Mouse (Mus musculus) myocyte (in vitro differentiated cells): Measurements from ENCODE around the gene Wnt7b.

Experiments
- CEBPB ChIP-seq: IDR thresholded peaks from 2 replicates; pipeline ENCODE4 v1.6.1; 2011; ENCODE audit warnings: mild to moderate bottlenecking, moderate library complexity; ENCODE audit not compliant: poor library complexity, insufficient read depth, severe bottlenecking
- E2F4 ChIP-seq: IDR thresholded peaks from one replicate; pipeline ENCODE4 v1.6.1; 2011; ENCODE audit warnings: mild to moderate bottlenecking, control low read depth, moderate library complexity; ENCODE audit not compliant: insufficient read depth
- MAX ChIP-seq: IDR thresholded peaks from one replicate; pipeline ENCODE4 v1.6.1; 2011; ENCODE audit warnings: low read depth, mild to moderate bottlenecking, control low read depth
- MYOD1 ChIP-seq, 3 experiments: IDR thresholded peaks; one replicate each; pipeline ENCODE4 v1.6.1; 2011; ENCODE audit warnings: control low read depth in 2 of 3, low read depth in 2 of 3, mild to moderate bottlenecking in 2 of 3, moderate library complexity in 1 of 3; ENCODE audit not compliant: insufficient read length in 2 of 3, control insufficient read depth in 1 of 3
- MYOG ChIP-seq, 3 experiments: IDR thresholded peaks; one replicate each; pipeline ENCODE4 v1.6.1; 2011; ENCODE audit warnings: control low read depth in 2 of 3, low read depth in 2 of 3, mild to moderate bottlenecking in 2 of 3; ENCODE audit not compliant: insufficient read length in 2 of 3, control insufficient read depth in 1 of 3, insufficient read depth in 1 of 3
- POLR2A ChIP-seq: IDR thresholded peaks from one replicate; pipeline ENCODE4 v1.6.1; 2011; ENCODE audit warnings: low read depth, mild to moderate bottlenecking, control low read depth, moderate library complexity; ENCODE audit not compliant: insufficient read length
- POLR2AphosphoS2 ChIP-seq: IDR thresholded peaks from one replicate; pipeline ENCODE4 v1.6.1; 2011; ENCODE audit warnings: low read depth, control low read depth; ENCODE audit not compliant: insufficient read length
- TCF12 ChIP-seq: IDR thresholded peaks from one replicate; pipeline ENCODE4 v1.6.1; 2011; ENCODE audit warnings: mild to moderate bottlenecking, control low read depth; ENCODE audit not compliant: poor library complexity, insufficient read depth, severe bottlenecking
- TCF3 ChIP-seq: IDR thresholded peaks from one replicate; pipeline ENCODE4 v1.6.1; 2011; ENCODE audit warnings: low read depth, control low read depth; ENCODE audit not compliant: insufficient read length
- USF1 ChIP-seq: IDR thresholded peaks from one replicate; pipeline ENCODE4 v1.6.1; 2011; ENCODE audit warnings: low read depth, mild to moderate bottlenecking, control low read depth, moderate library complexity

DNA sequence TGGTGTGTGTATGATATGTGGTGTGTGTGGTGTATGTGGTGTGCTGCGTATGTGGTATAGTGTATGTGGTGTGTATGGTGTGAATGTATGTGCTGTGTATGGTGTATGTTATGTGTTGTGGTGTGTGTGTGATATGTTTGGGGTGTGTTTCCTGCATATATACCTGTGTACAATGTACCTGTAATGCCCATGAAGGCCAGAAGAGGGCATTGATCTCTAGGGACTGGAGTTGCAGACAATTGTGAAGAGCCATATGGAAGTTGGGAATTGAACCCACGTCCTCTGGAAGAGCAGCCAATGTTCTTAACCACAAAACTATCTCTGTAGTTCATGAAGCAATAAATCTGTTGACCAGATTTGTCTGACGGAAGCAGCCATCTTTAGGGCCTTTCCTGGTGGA is 15.1 kb upstream of the Wnt7b start:
- TF ChIP-seq POLR2A: no peak
- no peak for TF ChIP-seq TCF12
- no peak for TF ChIP-seq MYOG (IDR thresholded peaks at IDR 0.05; ENCODE audit: control insufficient read depth in 1 of 3, insufficient read depth in 1 of 3, insufficient read length in 2 of 3, low read depth in 2 of 3)
- no peak for TF ChIP-seq TCF3
- no peak for TF ChIP-seq MAX
- no peak for TF ChIP-seq CEBPB
- no peak for TF ChIP-seq POLR2AphosphoS2
- no peak for TF ChIP-seq USF1
- TF ChIP-seq E2F4: no peak
- no peak for TF ChIP-seq MYOD1 (IDR thresholded peaks at IDR 0.05; ENCODE audit: control insufficient read depth in 1 of 3, insufficient read length in 2 of 3, low read depth in 2 of 3)
